Mouse (Mus musculus) midbrain, embryonic 16.5 days (tissue): ENCODE results near the gene Mrpl37. TPM values are rescaled to one million over a fixed set of nuclear protein-coding genes. Genes with fewer than 3 reads are reported as not detected.
A peak's percentile ranks its signal among the peaks of the same experiment; 100 is the strongest.
"Not testable (repeated sequence)": the region's sequence is repeated elsewhere in the genome, so short reads cannot be mapped to it uniquely, and the experiment has no call there.

Source experiments
- ATAC-seq: fragments of 200-750 bp; cut with Nextera tagmentation; 2 replicates; pipeline ENCODE4 v1.8.0; 2017; ENCODE audit warnings: moderate TSS enrichment
- H3K27ac ChIP-seq: fragments of 300-500 bp; sonication (generic); 2 replicates; pipeline ENCODE4 v1.5.1; 2014; ENCODE audit warnings: mild to moderate bottlenecking, low read length, mixed read lengths
- H3K27me3 ChIP-seq: fragments of 300-500 bp; sonication (generic); 2 replicates; pipeline ENCODE4 v1.6.1; 2014; ENCODE audit warnings: low read depth, low read length, mixed read lengths; ENCODE audit not compliant: control insufficient read depth, insufficient read depth
- H3K36me3 ChIP-seq: fragments of 300-500 bp; sonication (generic); 2 replicates; pipeline ENCODE4 v1.6.1; 2014; ENCODE audit warnings: mild to moderate bottlenecking, low read length, moderate library complexity, mixed read lengths; ENCODE audit not compliant: control insufficient read depth, insufficient read depth
- H3K4me1 ChIP-seq: fragments of 300-500 bp; sonication (generic); 2 replicates; pipeline ENCODE4 v1.6.1; 2014; ENCODE audit warnings: mild to moderate bottlenecking, low read length, mixed read lengths; ENCODE audit not compliant: control insufficient read depth, insufficient read depth
- H3K4me2 ChIP-seq: fragments of 300-500 bp; sonication (generic); 2 replicates; pipeline ENCODE4 v1.6.1; 2014; ENCODE audit warnings: mild to moderate bottlenecking, low read length, mixed read lengths
- H3K4me3 ChIP-seq: fragments of 300-500 bp; sonication (generic); 2 replicates; pipeline ENCODE4 v1.5.1; 2014; ENCODE audit warnings: low read depth, mild to moderate bottlenecking, low read length, moderate library complexity, mixed read lengths
- H3K9ac ChIP-seq: fragments of 300-500 bp; sonication (generic); 2 replicates; pipeline ENCODE4 v1.6.1; 2014; ENCODE audit warnings: low read depth, low read length, mixed read lengths
- H3K9me3 ChIP-seq: fragments of 300-500 bp; sonication (generic); replicated peaks from 2 replicates; pipeline ENCODE4 v1.6.1; 2014; ENCODE audit warnings: mild to moderate bottlenecking, low read length, mixed read lengths; ENCODE audit not compliant: control insufficient read depth, poor library complexity, severe bottlenecking
- WGBS: fragments of 180-500 bp; shearing (Covaris S2); extraction: QIAGEN DNeasy Blood & Tissue Kit; methylation state at CpG from one replicate; pipeline ENCODE4 v1.1.7; 2014; 5-methylcytosine and 5-hydroxymethylcytosine counted together
- polyA plus RNA-seq: library from polyadenylated mRNA; unstranded; fragments of >200 nt; fragmentation: Nextera tagmentation; extraction: Ambion mirVana; gene quantifications from 2 replicates; pipeline ENCODE4 v1.2.1, GENCODE M21; 2015

Gene Mrpl37
- 74.1 and 77.3 TPM in 2 replicates for polyA plus RNA-seq

DNA sequence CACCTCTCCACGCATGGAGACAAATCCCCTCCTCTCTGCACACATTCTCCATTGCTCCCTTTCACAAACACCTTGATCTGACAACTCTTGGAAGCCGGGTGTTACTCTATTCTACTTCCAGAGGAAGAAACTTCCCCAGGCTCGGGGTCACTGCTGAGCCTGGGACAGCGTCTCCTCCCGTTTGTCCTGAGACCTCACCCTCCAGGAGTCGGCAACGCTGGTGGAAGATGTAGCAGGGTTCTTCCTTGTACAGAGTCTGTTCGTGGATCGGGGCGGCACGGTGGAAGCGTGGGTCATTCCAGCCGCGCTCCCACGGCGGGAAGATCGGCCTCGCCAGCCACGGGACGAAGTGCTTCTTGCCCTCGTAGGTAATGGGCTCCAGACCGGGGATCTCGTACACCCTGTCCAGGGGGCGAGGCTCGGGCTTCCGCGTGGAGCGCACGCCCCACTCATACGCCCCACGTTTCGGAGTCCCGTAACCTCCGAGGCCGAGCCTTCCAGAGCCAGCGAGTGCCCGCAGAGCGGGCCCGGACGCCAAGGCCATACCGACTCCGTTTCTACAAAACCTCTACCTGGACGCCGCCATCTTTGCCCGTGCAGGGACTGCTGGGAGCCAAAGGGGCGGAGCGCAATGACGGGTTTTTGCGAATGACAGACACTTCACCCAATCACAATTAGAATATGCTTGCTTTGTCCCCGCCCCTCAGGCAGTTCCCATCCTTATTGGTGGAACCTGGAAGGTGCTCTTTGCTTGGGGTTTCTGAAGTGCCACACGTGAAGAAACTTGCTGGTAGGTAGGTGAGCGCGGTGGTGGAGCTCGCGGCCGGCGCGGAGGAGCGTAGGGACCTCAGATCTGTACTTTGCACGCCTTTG lies at the start of gene Mrpl37, which contains the start of gene Cyb5rl:
TSS of gene Mrpl37 (minus strand) at position 617 of the 873 bp plus-strand sequence.
TSS of gene Cyb5rl (plus strand) at position 737 of the 873 bp plus-strand sequence.
- peak within 1 kb of the TSS; percentile 66 for H3K4me3 ChIP-seq
- H3K9me3 ChIP-seq, result no peaks in the 10 kb centered on the region
- H3K4me2 ChIP-seq, result peak within 1 kb of the TSS; percentile 98
- H3K27me3 ChIP-seq, result no peaks in the 10 kb centered on the region
- peak within 1 kb of the TSS; percentile 51 for H3K27ac ChIP-seq
- H3K9ac ChIP-seq, result peak within 1 kb of the TSS; percentile 78
- ATAC-seq, result peak; percentile 99
- WGBS, result under 1% methylated on average over 60 of the region's 60 CpGs
- 0 out of 2 replicates have a peak, but pooled peaks cover 6% of the 10 kb centered on the region for H3K36me3 ChIP-seq
- peaks cover 13% of the 10 kb centered on the region for H3K4me1 ChIP-seq

DNA sequence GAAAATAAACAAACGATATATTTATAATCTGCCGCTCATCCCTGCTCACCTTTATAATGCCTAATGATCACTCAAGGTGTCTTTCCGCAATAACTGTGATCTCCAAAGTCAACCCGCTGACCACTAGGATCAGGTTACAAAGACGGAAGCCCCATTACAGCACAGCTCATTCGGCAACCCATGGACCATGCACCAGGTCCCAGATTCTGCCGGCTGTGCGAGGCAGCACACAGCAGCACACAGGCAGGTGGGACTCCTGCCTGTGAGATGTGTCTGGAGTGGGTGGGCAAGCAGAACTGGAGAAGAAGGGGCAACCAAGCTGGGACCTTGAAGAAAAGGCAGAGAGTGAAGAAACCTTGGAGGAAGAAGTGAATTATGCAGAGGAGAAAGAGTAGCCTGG lies 47.6 kb upstream of the Mrpl37 start:
- 56% methylated on average over 8 of the region's 8 CpGs for WGBS
- Histone ChIP-seq H3K27me3 (no peaks in the 10 kb centered on the region), H3K36me3 (no peaks in the 10 kb centered on the region), H3K9me3 (no peaks in the 10 kb centered on the region), H3K9ac (no peak overlapping the region), H3K4me1 (no peaks in the 10 kb centered on the region), H3K4me2 (no peak overlapping the region), H3K4me3 (no peak overlapping the region), H3K27ac (no peak overlapping the region)
- ATAC-seq, result no peak

DNA sequence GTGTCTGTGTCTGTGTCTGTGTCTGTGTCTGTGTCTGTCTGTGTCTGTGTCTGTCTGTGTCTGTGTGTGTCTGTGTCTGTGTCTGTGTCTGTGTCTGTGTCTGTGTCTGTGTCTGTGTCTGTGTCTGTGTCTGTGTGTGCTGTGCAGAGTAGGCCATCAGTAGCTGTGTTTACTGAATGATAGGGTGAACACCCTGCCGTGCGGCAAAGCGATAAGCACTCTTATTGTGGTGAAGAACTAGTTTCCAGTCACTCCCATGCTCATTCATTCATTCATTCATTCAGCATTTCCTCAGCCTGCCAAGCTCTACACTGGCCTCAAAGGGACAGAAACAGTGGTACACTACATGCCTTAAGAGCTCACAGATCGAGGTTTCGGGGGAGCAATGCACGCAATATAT lies 42.5 kb upstream of the Mrpl37 start:
- H3K4me1 ChIP-seq, H3K9me3 ChIP-seq, H3K27me3 ChIP-seq, H3K36me3 ChIP-seq, H3K9ac ChIP-seq, ATAC-seq, H3K4me2 ChIP-seq, H3K27ac ChIP-seq, H3K4me3 ChIP-seq: not testable (repeated sequence)
- 96% methylated on average over 6 of the region's 6 CpGs for WGBS

DNA sequence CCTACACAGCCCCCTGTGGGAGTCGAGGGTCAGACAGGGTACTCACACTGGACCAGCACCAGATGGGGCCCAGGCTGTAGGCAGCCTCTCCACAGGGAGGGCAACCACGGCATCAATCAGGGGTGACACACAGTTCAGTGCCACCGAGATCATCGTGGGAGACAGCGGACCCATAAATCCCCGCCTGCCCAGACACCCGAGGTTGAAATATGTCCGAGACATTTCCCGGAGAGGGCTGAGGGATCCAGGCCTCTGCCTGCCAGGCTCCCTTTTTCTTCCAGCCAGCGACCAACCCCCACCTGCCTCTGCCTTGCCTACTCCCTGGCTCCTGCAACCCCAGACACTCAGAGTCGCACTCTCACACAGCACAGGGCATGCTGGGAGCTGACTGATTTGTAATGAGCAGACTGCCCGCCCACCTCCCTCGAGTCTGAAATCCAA lies 41.6 kb upstream of the Mrpl37 start:
- no peaks in the 10 kb centered on the region for H3K36me3 ChIP-seq
- H3K4me3 ChIP-seq, result no peak overlapping the region
- no peak for ATAC-seq
- no peak overlapping the region for H3K4me2 ChIP-seq
- H3K27ac ChIP-seq, result no peak overlapping the region
- H3K4me1 ChIP-seq, result peaks cover 3% of the 10 kb centered on the region; the same call in 1 of the 2 replicates
- H3K9ac ChIP-seq, result no peak overlapping the region
- 44% methylated on average over 13 of the region's 13 CpGs for WGBS
- H3K9me3 ChIP-seq, result no peaks in the 10 kb centered on the region
- no peaks in the 10 kb centered on the region for H3K27me3 ChIP-seq

DNA sequence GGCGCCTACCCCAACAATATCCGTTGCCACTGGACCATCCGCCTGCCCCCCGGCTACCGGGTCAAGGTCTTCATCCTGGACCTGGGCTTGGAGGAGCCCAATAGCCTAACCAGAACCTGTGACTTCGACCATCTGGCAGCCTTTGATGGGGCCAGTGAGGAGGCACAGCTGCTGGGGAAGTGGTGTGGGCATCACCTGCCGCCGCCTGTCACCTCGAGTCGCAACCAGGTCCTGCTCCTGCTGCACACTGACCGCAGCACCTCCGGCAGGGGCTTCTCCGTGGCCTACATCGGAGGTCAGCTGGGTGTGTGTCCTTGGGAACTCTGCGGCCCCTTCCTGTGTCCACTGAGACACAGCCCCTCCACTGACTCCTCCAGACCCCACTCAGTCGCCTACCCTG lies 40.1 kb upstream of the Mrpl37 start:
- no peak overlapping the region for H3K27ac ChIP-seq
- H3K4me3 ChIP-seq, result no peak overlapping the region
- no peak overlapping the region for H3K4me2 ChIP-seq
- H3K27me3 ChIP-seq, result no peaks in the 10 kb centered on the region
- WGBS, result 95% methylated on average over 16 of the region's 16 CpGs
- peaks cover 3% of the 10 kb centered on the region; the same call in 1 of the 2 replicates for H3K4me1 ChIP-seq
- no peak overlapping the region for H3K9ac ChIP-seq
- no peaks in the 10 kb centered on the region for H3K9me3 ChIP-seq
- no peaks in the 10 kb centered on the region for H3K36me3 ChIP-seq
- no peak for ATAC-seq

DNA sequence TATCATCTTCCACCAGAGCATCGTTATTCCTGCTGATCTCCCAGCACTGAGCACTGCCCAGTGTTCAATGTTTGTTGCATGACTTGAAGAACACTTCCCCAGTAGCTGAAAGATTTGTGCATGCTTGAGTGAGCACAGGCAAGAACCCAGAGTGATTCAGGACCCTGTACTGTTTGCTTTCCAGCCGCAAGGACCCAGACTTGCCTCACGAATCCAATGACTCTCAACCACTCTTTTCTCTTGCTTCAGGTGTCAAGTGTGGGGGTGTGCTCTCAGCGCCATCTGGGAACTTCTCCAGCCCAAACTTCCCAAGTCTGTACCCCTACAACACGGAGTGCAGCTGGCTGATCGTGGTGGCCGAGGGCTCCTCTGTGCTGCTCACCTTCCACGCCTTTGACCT lies 35.6 kb upstream of the Mrpl37 start:
- Histone ChIP-seq H3K27me3 (no peaks in the 10 kb centered on the region), H3K9ac (no peak overlapping the region), H3K4me3 (no peak overlapping the region), H3K4me1 (no peaks in the 10 kb centered on the region), H3K27ac (no peak overlapping the region), H3K4me2 (no peak overlapping the region), H3K9me3 (no peaks in the 10 kb centered on the region), H3K36me3 (no peaks in the 10 kb centered on the region)
- ATAC-seq, result no peak
- 77% methylated on average over 8 of the region's 8 CpGs for WGBS

DNA sequence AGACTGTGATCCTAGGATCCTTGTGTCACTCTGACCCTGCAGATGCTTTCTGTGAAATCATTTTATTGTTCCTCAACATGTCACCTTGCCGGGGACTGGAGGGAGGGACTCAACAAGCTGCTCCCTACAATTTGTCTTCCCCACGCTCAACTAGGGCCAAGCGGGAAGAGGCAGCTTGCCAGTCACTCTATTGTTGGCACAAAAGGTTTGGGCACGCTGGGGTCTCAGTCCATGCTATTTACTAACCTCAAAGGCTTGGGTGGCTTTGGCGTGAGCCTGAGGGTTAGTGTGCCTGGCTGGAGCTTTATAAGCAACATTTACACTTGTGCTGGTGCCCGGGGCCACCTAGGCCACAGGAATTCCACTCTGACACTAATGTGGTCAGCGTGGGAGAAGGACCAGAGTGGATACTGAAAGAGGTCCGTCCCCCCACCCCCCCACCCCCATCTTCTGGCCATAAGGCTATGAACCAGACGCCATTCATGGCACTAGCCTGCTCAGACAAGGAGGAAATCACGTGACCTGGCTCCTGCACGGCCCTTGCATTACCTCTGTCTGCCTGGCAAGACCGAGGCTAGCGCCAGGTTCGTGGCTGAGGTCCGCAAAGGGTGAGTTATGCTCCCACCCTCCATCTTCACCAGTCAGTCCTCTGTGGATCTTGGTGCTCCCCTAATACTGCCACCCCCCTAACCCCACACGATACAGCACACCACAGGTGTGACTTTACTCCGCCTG lies 32.3 kb upstream of the Mrpl37 start:
- no peak overlapping the region for H3K9ac ChIP-seq
- H3K4me2 ChIP-seq, result no peak overlapping the region
- H3K27ac ChIP-seq, result no peak overlapping the region
- no peaks in the 10 kb centered on the region for H3K36me3 ChIP-seq
- ATAC-seq, result 0 out of 2 replicates have a peak, but pooled peaks have one; percentile 28
- H3K27me3 ChIP-seq, result no peaks in the 10 kb centered on the region
- H3K9me3 ChIP-seq, result no peaks in the 10 kb centered on the region
- H3K4me1 ChIP-seq, result peaks cover 5% of the 10 kb centered on the region; the same call in 1 of the 2 replicates
- no peak overlapping the region for H3K4me3 ChIP-seq
- 77% methylated on average over 17 of the region's 17 CpGs for WGBS

DNA sequence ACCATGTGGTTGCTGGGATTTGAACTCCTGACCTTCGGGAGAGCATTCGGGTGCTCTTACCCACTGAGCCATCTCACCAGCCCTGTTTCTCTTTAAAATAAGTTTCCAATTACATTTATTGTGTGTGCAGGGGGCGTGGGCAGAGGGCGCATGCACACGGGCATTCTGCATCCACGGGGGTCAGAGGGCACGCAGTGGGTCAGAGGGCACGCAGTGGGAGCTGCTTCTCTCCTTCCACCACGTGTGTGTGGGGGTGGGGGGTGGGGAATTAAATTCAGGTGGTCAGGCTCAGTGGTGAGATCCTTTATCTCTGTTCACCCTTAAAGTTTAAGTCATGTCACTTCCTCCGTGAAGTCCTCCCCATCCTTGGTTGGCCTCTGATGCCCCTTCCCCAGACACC lies 31.7 kb upstream of the Mrpl37 start:
- 67% methylated on average over 10 of the region's 10 CpGs for WGBS
- no peak for ATAC-seq
- H3K36me3 ChIP-seq, result no peaks in the 10 kb centered on the region
- H3K9ac ChIP-seq, result no peak overlapping the region
- no peak overlapping the region for H3K4me2 ChIP-seq
- H3K4me1 ChIP-seq, result peaks cover 5% of the 10 kb centered on the region; the same call in 1 of the 2 replicates
- H3K4me3 ChIP-seq, result no peak overlapping the region
- no peaks in the 10 kb centered on the region for H3K9me3 ChIP-seq
- no peaks in the 10 kb centered on the region for H3K27me3 ChIP-seq
- H3K27ac ChIP-seq, result no peak overlapping the region

DNA sequence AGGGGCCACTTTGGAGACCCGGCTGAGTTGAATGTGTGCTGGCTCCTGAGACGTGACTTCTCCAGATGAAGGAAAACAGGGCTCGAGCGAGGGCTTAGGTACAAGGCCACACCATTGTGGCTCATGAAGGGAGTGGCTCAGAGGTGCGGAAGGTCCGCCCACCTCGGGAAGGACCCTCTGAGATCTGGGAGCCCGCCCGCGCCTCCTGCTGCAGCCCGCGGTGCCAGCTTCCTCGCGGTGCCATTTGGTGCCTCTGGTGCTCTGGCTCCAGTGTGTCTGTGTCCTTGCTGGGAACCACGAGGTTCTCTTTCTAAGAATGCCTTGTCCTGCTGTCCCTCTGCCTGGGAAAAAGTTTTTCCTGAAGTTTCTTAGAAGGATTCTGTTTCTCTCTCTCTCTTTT lies 31.2 kb upstream of the Mrpl37 start:
- Histone ChIP-seq H3K36me3 (no peaks in the 10 kb centered on the region), H3K27ac (no peak overlapping the region), H3K9ac (no peak overlapping the region), H3K9me3 (no peaks in the 10 kb centered on the region), H3K27me3 (no peaks in the 10 kb centered on the region), H3K4me1 (peaks cover 5% of the 10 kb centered on the region; the same call in 1 of the 2 replicates), H3K4me3 (no peak overlapping the region), H3K4me2 (no peak overlapping the region)
- 67% methylated on average over 15 of the region's 15 CpGs for WGBS
- ATAC-seq, result no peak
